ENCODE assay signal across 12 mouse cellular contexts in the genomic region with DNA sequence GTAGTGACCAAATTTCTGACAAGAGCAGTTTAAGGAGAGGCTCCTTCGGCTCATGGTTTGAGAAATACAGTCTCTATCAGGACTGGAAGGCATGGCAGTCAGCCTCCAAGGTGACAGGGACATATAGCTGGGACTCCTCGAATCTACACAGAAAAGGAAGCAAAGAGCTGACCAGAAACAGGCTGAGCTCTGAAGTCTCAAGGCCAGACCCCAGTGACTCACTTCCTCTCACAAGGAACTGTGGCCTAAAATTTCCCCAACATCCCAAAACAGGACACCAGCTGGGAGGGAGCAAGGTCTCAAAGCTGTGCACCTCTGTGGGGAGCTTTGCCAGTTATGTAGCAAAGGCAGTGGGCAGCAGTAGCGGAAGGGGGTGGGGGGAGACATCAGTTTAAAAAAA.
DNase-seq lines count a peak whose midpoint lies in the region; ATAC-seq and TF ChIP-seq lines count a peak whose summit lies in the region.
"Had no signal": no experiment of that assay in that cellular context is flagged by ENCODE, and none has a peak within 500 bp of the region (broad histone marks: within the 10 kb centered on the region; RNA-seq: fewer than 3 reads in every experiment).

No protein-coding gene starts in this region.

- no peak overlapping the region for H3K27ac ChIP-seq in heart, embryonic 10.5 days
- no peak overlapping the region for H3K27ac ChIP-seq in lung, postnatal 0 days (ENCODE audit: low read length)

- H3K36me3 ChIP-seq in heart, embryonic 10.5 days = no peaks in the 10 kb centered on the region
- no peaks in the 10 kb centered on the region for H3K36me3 ChIP-seq in lung, postnatal 0 days (ENCODE audit: insufficient read depth, low read length)

- H3K4me2 ChIP-seq in lung, postnatal 0 days (replicated peaks; ENCODE audit: low read depth, low read length) = no peak overlapping the region

- TF ChIP-seq EP300 in lung, postnatal 0 days (IDR thresholded peaks at IDR 0.05) = no peak

- no peak overlapping the region for H3K9ac ChIP-seq in lung, postnatal 0 days (replicated peaks; ENCODE audit: low read depth)

- H3K4me1 ChIP-seq in heart, embryonic 10.5 days = peaks cover 26% of the 10 kb centered on the region
- no peaks in the 10 kb centered on the region for H3K4me1 ChIP-seq in lung, postnatal 0 days (ENCODE audit: insufficient read depth, low read depth, low read length)

- DNase-seq in heart, adult 8-10 months (ENCODE audit: low spot score) = peak; percentile 40
- no peak for DNase-seq in heart, embryonic 10.5 days (ENCODE audit: low spot score)
- peak; percentile 46 for DNase-seq in lung, postnatal 0 days (ENCODE audit: low spot score)
- DNase-seq in lung, postnatal 25 days (ENCODE audit: low spot score) = no peak
- DNase-seq in c-Kit-positive CD71-negative TER-119-negative erythroid progenitor cells, embryonic 14.5 days (ENCODE audit: low read depth) = peak; percentile 31
- DNase-seq in urinary bladder, postnatal 10 days (ENCODE audit: low spot score) = no peak
- DNase-seq: cerebellum, postnatal 36 days; left cerebral cortex, postnatal 4 days had no signal

- no peak for TF ChIP-seq CTCF in lung, postnatal 0 days (IDR thresholded peaks at IDR 0.05)

- H3K9me3 ChIP-seq in heart, embryonic 10.5 days = no peaks in the 10 kb centered on the region
- no peaks in the 10 kb centered on the region for H3K9me3 ChIP-seq in lung, postnatal 0 days (ENCODE audit: low read length)

- H3K27me3 ChIP-seq in heart, embryonic 10.5 days (ENCODE audit: insufficient read depth, poor library complexity, severe bottlenecking) = no peaks in the 10 kb centered on the region
- no peaks in the 10 kb centered on the region for H3K27me3 ChIP-seq in lung, postnatal 0 days (replicated peaks; ENCODE audit: insufficient read depth, low read length)
- H3K27me3 ChIP-seq: Patski had no signal

- no peak overlapping the region for H3K4me3 ChIP-seq in heart, embryonic 10.5 days
- no peak overlapping the region for H3K4me3 ChIP-seq in lung, postnatal 0 days (ENCODE audit: low read depth, low read length)

- WGBS in heart, embryonic 10.5 days = 44% methylated on average over 3 of the region's 3 CpGs
- WGBS in lung, postnatal 0 days = 47% methylated on average over 3 of the region's 3 CpGs

- ATAC-seq in lung, postnatal 0 days = no peak
- ATAC-seq in megakaryocyte progenitor cell, adult 5-6 weeks (replicated peaks; ENCODE audit: poor library complexity) = peak; percentile 62
- ATAC-seq in frontal cortex, adult (ENCODE audit: low TSS enrichment) = no peak; the same call in 1 of the 2 replicates
- ATAC-seq: hindbrain, embryonic 16.5 days; Patski had no signal

Comparison
In these comparisons a context has a peak if more than half of its experiments do, and no peak if none do; other contexts are left out.
1. DNase-seq: peak in heart, adult 8-10 months (single experiment), lung, postnatal 0 days (single experiment) and c-Kit-positive CD71-negative TER-119-negative erythroid progenitor cells, embryonic 14.5 days (single experiment); none in heart, embryonic 10.5 days (single experiment), lung, postnatal 25 days (single experiment) and urinary bladder, postnatal 10 days (single experiment).